Mouse (Mus musculus) heart, embryonic 10.5 days (tissue): Measurements from ENCODE around the gene Sytl5. TPM values are rescaled to one million over a fixed set of nuclear protein-coding genes. Genes with fewer than 3 reads are reported as not detected.

Experiments used
- polyA plus RNA-seq: library from polyadenylated mRNA; unstranded; fragments of >200 nt; fragmentation: Nextera tagmentation; extraction: Ambion mirVana; gene quantifications from 2 replicates; pipeline ENCODE4 v1.2.1, GENCODE M21; 2016

The Sytl5 gene
- polyA plus RNA-seq, 1 experiment from 2014 or later: 0.63 TPM

Other genes starting within 250 kb of the Sytl5 start
- 41.0 and 53.5 TPM in 2 replicates for gene Dynlt3, start 222.6 kb upstream of the Sytl5 start, polyA plus RNA-seq
- gene Hypm, start 38.7 kb upstream of the Sytl5 start, polyA plus RNA-seq: not detected in 2 replicates
- not detected in 2 replicates for gene H2al3, start 35.9 kb upstream of the Sytl5 start, polyA plus RNA-seq
- gene Srpx, start 232.1 kb downstream of the Sytl5 start, polyA plus RNA-seq: 1.9 and 4.4 TPM in 2 replicates